Mouse (Mus musculus): ENCODE results near the gene Slc10a7.

The Slc10a7 gene

GRCm38 (mm10) chr8:78759139-78759538 lies 250.0 kb downstream of the Slc10a7 start:
- in situ Hi-C loops (cut with MboI; ENCODE audit: unreplicated experiment in 2 of 2), result no loop called here

GRCm38 (mm10) chr8:78764976-78765375 lies 255.8 kb downstream of the Slc10a7 start:
- in situ Hi-C loops (cut with MboI; ENCODE audit: unreplicated experiment in 2 of 2), result no loop called here

GRCm38 (mm10) chr8:78765556-78765955 lies 256.4 kb downstream of the Slc10a7 start:
- in situ Hi-C loops (cut with MboI; ENCODE audit: unreplicated experiment in 2 of 2), result no loop called here

- in situ Hi-C loops (cut with MboI; ENCODE audit: unreplicated experiment in 2 of 2), result no loop called here
Observed at GRCm38 (mm10) chr8:78770584-78770983, 261.4 kb downstream of the Slc10a7 start.

- in situ Hi-C loops (cut with MboI; ENCODE audit: unreplicated experiment in 2 of 2), result no loop called here
Observed at GRCm38 (mm10) chr8:78771256-78771655, 262.1 kb downstream of the Slc10a7 start.

- in situ Hi-C loops (cut with MboI; ENCODE audit: unreplicated experiment in 2 of 2), result no loop called here
Observed at GRCm38 (mm10) chr8:78776816-78777215, 267.7 kb downstream of the Slc10a7 start.

Data from v-Abl transformed pro-B cells (cell line).